ENCODE assay signal across 8 mouse cellular contexts in genomic region chr8:94011076-94012012, GRCm38 (mm10). TPM values are rescaled to one million over a fixed set of nuclear protein-coding genes. Genes with fewer than 3 reads are reported as not detected.
DNase-seq lines count a peak whose midpoint lies in the region; ATAC-seq and TF ChIP-seq lines count a peak whose summit lies in the region.

No protein-coding gene starts in this region.

- TF ChIP-seq CTCF in G1E (IDR thresholded peaks at IDR 0.05; ENCODE audit: low read depth, low read length): no peak

- H3K4me1 ChIP-seq in G1E (ENCODE audit: insufficient read depth, low read depth, low read length): peaks cover 42% of the 10 kb centered on the region
- peaks cover 38% of the 10 kb centered on the region for H3K4me1 ChIP-seq in forebrain, embryonic 13.5 days

- peak overlapping the region; percentile 87 for H3K4me3 ChIP-seq in G1E (ENCODE audit: low read depth, low read length)
- H3K4me3 ChIP-seq in forebrain, embryonic 13.5 days: peak overlapping the region; percentile 93

- peak overlapping the region; percentile 95 for H3K27ac ChIP-seq in forebrain, embryonic 13.5 days

- peak; percentile 29 for DNase-seq in embryo, embryonic 10 days (ENCODE audit: low spot score)
- DNase-seq in embryo, embryonic 11 days: no peak
- peak; percentile 41 for DNase-seq in G1E (ENCODE audit: low spot score)
- DNase-seq in kidney, adult 9 months: peak; percentile 48
- no peak for DNase-seq in adrenal gland, postnatal 4 days (ENCODE audit: low spot score in 2 of 2)
- no peak for DNase-seq in urinary bladder, adult 18-20 months (ENCODE audit: low spot score in 2 of 2)

- H3K36me3 ChIP-seq in G1E (replicated peaks): peaks cover 44% of the 10 kb centered on the region
- 0 out of 2 replicates have a peak, but pooled peaks cover 4% of the 10 kb centered on the region for H3K36me3 ChIP-seq in forebrain, embryonic 13.5 days (ENCODE audit: poor library complexity, severe bottlenecking)

- H3K27me3 ChIP-seq in G1E (ENCODE audit: insufficient read depth, low read length): no peaks in the 10 kb centered on the region
- H3K27me3 ChIP-seq in forebrain, embryonic 13.5 days: no peaks in the 10 kb centered on the region

- no peaks in the 10 kb centered on the region for H3K9me3 ChIP-seq in G1E (replicated peaks)
- no peaks in the 10 kb centered on the region for H3K9me3 ChIP-seq in forebrain, embryonic 13.5 days (replicated peaks)

- 4% methylated on average over 48 of the region's 48 CpGs for WGBS in forebrain, embryonic 13.5 days

- peak; percentile 32; the same call in 1 of the 2 replicates for ATAC-seq in G1E (ENCODE audit: extremely low read depth, insufficient number of reproducible peaks, low FRiP score, poor library complexity, severe bottlenecking)
- ATAC-seq in forebrain, embryonic 13.5 days: no peak; the same call in 1 of the 2 replicates
- ATAC-seq in megakaryocyte progenitor cell, adult 5-6 weeks (replicated peaks; ENCODE audit: poor library complexity): peak; percentile 51

- peak overlapping the region; percentile 74 for H3K4me2 ChIP-seq in forebrain, embryonic 13.5 days

- H3K9ac ChIP-seq in forebrain, embryonic 13.5 days: peak overlapping the region; percentile 96

RNA-seq across cellular contexts. Expression of gene Amfr, which starts 1.3 kb away (rescaled TPM):
- 35.7 and 65.9 TPM in 2 replicates for total RNA-seq in G1E (2014; fragmentation: Nextera tagmentation)
- 108 and 123 TPM in 2 replicates for total RNA-seq in G1E (2017)
- 20.7 and 26.1 TPM in 2 replicates for polyA plus RNA-seq in G1E (2012)
- polyA plus RNA-seq in forebrain, embryonic 13.5 days (2015; fragmentation: Nextera tagmentation; extraction: Ambion mirVana): 50.8 TPM in 2 replicates
- 31.0 and 31.5 TPM in 2 replicates for total RNA-seq in megakaryocyte progenitor cell, adult 5-6 weeks (2015)
- 62.6 and 132 TPM in 2 replicates for total RNA-seq in megakaryocyte progenitor cell, adult 5-6 weeks (2017)
- total RNA-seq in adrenal gland, postnatal 4 days (2021): 100 to 1,000 TPM; 142 to 152 TPM

RNA-seq across cellular contexts. Expression of gene Nudt21, which starts 25.5 kb away (rescaled TPM):
- total RNA-seq in G1E (2014; fragmentation: Nextera tagmentation): 33.2 and 48.8 TPM in 2 replicates
- total RNA-seq in G1E (2017): 157 and 165 TPM in 2 replicates
- polyA plus RNA-seq in G1E (2012): 470 and 611 TPM in 2 replicates
- 175 and 190 TPM in 2 replicates for polyA plus RNA-seq in forebrain, embryonic 13.5 days (2015; fragmentation: Nextera tagmentation; extraction: Ambion mirVana)
- total RNA-seq in megakaryocyte progenitor cell, adult 5-6 weeks (2015): 112 and 114 TPM in 2 replicates
- total RNA-seq in megakaryocyte progenitor cell, adult 5-6 weeks (2017): 119 and 122 TPM in 2 replicates
- total RNA-seq in adrenal gland, postnatal 4 days (2021): 10 to 100 TPM; 61.4 to 63.6 TPM

RNA-seq across cellular contexts. Expression of gene Ogfod1, which starts 25.7 kb away (rescaled TPM):
- total RNA-seq in G1E (2014; fragmentation: Nextera tagmentation): 23.9 and 31.9 TPM in 2 replicates
- total RNA-seq in G1E (2017): 9.8 and 11.7 TPM in 2 replicates
- polyA plus RNA-seq in G1E (2012): 7.3 and 9.5 TPM in 2 replicates
- 13.3 and 14.3 TPM in 2 replicates for polyA plus RNA-seq in forebrain, embryonic 13.5 days (2015; fragmentation: Nextera tagmentation; extraction: Ambion mirVana)
- 21.7 and 26.8 TPM in 2 replicates for total RNA-seq in megakaryocyte progenitor cell, adult 5-6 weeks (2015)
- total RNA-seq in megakaryocyte progenitor cell, adult 5-6 weeks (2017): 18.1 and 19.6 TPM in 2 replicates
- 10 to 100 TPM; 12.1 to 14.8 TPM for total RNA-seq in adrenal gland, postnatal 4 days (2021)

Comparison
In these comparisons a context has a peak if more than half of its experiments do, and no peak if none do; other contexts are left out.
1. DNase-seq: peak in embryo, embryonic 10 days (single experiment), G1E (single experiment) and kidney, adult 9 months (single experiment); none in embryo, embryonic 11 days (single experiment), adrenal gland, postnatal 4 days (0 of 2) and urinary bladder, adult 18-20 months (0 of 2).